Mouse (Mus musculus) lung, embryonic 14.5 days (tissue): ENCODE measurements around the gene Akap7. TPM values are rescaled to one million over a fixed set of nuclear protein-coding genes. Genes with fewer than 3 reads are reported as not detected.

Experiments
- ATAC-seq: fragments of 200-750 bp; cut with Nextera tagmentation; 2 replicates; pipeline ENCODE4 v1.8.0; 2017; ENCODE audit warnings: mild to moderate bottlenecking, moderate TSS enrichment, moderate library complexity; ENCODE audit not compliant: insufficient read depth
- DNase-seq: peaks from one replicate; pipeline ENCODE4 v3.0.0-alpha.2; 2015
- H3K27ac ChIP-seq: fragments of 300-500 bp; sonication (generic); 2 replicates; pipeline ENCODE4 v1.5.1; 2014; ENCODE audit warnings: low read depth, mild to moderate bottlenecking, moderate library complexity
- H3K27me3 ChIP-seq: fragments of 300-500 bp; sonication (generic); 2 replicates; pipeline ENCODE4 v1.6.1; 2014; ENCODE audit warnings: low read length, control low read depth; ENCODE audit not compliant: insufficient read depth
- H3K36me3 ChIP-seq: fragments of 300-500 bp; sonication (generic); 2 replicates; pipeline ENCODE4 v1.6.1; 2014; ENCODE audit warnings: control low read depth; ENCODE audit not compliant: insufficient read depth
- H3K4me1 ChIP-seq: fragments of 300-500 bp; sonication (generic); 2 replicates; pipeline ENCODE4 v1.6.1; 2014; ENCODE audit warnings: antibody characterized with exemption, control low read depth; ENCODE audit not compliant: insufficient read depth
- H3K4me2 ChIP-seq: fragments of 300-500 bp; sonication (generic); 2 replicates; pipeline ENCODE4 v1.6.1; 2014; ENCODE audit warnings: mild to moderate bottlenecking
- H3K4me3 ChIP-seq: fragments of 300-500 bp; sonication (generic); 2 replicates; pipeline ENCODE4 v1.5.1; 2014; ENCODE audit warnings: low read depth, low read length
- H3K9ac ChIP-seq: fragments of 300-500 bp; sonication (generic); 2 replicates; pipeline ENCODE4 v1.6.1; 2014
- H3K9me3 ChIP-seq: fragments of 300-500 bp; sonication (generic); 2 replicates; pipeline ENCODE4 v1.6.1; 2016; ENCODE audit warnings: low read depth, low read length, control low read depth
- CTCF ChIP-seq: IDR thresholded peaks from 2 replicates; pipeline ENCODE4 v1.5.1; 2016; ENCODE audit warnings: antibody characterized with exemption, low read depth
- WGBS: fragments of 180-500 bp; shearing (Covaris S2); extraction: QIAGEN DNeasy Blood & Tissue Kit; methylation state at CpG from one replicate; pipeline ENCODE4 v1.1.7; 2014; 5-methylcytosine and 5-hydroxymethylcytosine counted together
- polyA plus RNA-seq: library from polyadenylated mRNA; unstranded; fragments of >200 nt; fragmentation: Nextera tagmentation; extraction: Ambion mirVana; gene quantifications from 2 replicates; pipeline ENCODE4 v1.2.1, GENCODE M21; 2014

Akap7 gene
- polyA plus RNA-seq, 1 experiment from 2014 or later = 27.7 TPM

DNA sequence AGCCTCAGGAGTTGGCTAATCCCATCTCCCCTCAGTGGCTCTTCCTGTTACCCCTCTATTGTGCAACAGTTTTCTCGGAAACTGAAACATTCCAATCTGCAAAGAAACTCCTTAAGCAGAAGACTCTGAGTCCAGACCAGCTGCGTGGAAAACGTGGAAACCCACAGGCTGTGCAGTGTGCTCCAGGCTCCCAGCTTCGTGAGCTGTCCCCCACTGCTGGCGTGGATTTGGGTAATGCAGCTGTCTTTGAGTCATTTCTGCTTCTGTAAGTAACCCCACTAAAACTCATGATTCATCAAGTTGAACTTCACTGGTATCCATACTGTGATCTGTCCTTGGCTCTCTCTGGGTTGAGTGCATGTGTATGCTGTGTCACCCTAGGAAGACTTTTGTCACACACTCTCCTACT lies 179.2 kb downstream of the Akap7 start:
- H3K9ac ChIP-seq = no peak overlapping the region
- no peaks in the 10 kb centered on the region for H3K9me3 ChIP-seq
- no peaks in the 10 kb centered on the region for H3K36me3 ChIP-seq
- DNase-seq = peak; percentile 48
- H3K27me3 ChIP-seq = no peaks in the 10 kb centered on the region
- H3K27ac ChIP-seq = no peak overlapping the region
- TF ChIP-seq CTCF = no peak
- 50% methylated on average over 5 of the region's 5 CpGs for WGBS
- peaks cover 3% of the 10 kb centered on the region; the same call in 1 of the 2 replicates for H3K4me1 ChIP-seq
- H3K4me3 ChIP-seq = no peak overlapping the region
- no peak overlapping the region for H3K4me2 ChIP-seq
- no peak; the same call in 1 of the 2 replicates for ATAC-seq

DNA sequence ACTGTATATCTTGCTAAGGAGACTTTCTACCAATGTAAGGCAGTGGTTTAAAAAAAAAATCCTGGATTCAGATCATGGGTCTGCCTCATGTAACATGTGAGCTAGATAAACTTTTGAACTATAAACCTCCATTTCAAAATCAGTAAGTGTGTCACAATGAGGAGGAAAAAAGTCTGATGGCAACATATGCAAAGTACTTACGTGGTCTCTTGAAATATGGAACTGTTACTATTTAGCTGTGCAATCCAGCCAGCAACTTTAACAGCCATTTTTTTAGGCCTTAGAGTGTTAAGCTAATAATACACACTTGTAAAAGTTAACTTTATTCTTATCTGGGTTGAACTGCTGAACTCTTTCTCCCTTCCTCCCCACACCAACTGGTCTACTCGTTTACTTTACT lies 181.6 kb downstream of the Akap7 start:
- 47% methylated on average over 2 of the region's 2 CpGs for WGBS
- Histone ChIP-seq H3K9me3 (no peaks in the 10 kb centered on the region), H3K27ac (no peak overlapping the region), H3K9ac (no peak overlapping the region), H3K4me2 (no peak overlapping the region), H3K4me3 (no peak overlapping the region), H3K36me3 (no peaks in the 10 kb centered on the region), H3K27me3 (no peaks in the 10 kb centered on the region), H3K4me1 (peaks cover 3% of the 10 kb centered on the region; the same call in 1 of the 2 replicates)
- DNase-seq (no peak), ATAC-seq (no peak)
- no peak for TF ChIP-seq CTCF

DNA sequence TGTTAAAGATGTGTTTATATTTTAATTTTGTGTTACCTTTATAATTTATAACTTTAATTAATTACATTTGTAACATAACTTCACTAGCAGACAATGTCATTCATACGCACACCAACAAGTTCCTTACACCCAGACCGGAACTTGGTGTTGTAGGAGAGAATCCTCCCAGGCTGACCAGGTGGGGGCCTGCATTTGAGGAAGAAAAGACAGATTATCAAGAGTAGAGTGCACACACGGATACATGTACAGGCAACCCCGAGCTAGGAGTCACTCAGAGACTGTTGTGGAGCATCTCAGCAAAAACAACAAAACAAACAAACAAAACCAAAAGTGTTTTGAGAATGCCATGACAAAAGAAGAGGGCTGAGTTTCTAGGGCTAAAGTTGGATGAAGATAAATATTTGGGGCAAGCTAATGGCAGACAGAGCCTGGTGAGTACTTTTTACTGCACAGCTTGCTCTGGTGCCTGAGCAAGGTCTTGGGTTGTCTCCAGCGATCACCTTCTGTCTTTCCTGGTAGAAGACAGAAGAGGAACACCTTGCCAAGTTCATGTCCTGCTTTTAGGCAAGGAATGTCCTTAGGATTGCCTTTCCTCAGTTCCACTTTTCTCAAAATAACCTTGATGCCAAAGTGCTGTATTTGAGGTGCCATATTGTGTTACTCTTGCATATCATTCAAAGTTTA lies 186.7 kb downstream of the Akap7 start:
- 0 out of 2 replicates have a peak, but pooled peaks cover 5% of the 10 kb centered on the region for H3K4me1 ChIP-seq
- WGBS = 78% methylated on average over 5 of the region's 5 CpGs
- no peak for TF ChIP-seq CTCF
- H3K27me3 ChIP-seq = no peaks in the 10 kb centered on the region
- H3K36me3 ChIP-seq = no peaks in the 10 kb centered on the region
- H3K9me3 ChIP-seq = no peaks in the 10 kb centered on the region
- no peak overlapping the region for H3K4me3 ChIP-seq
- ATAC-seq = no peak
- DNase-seq = no peak
- no peak overlapping the region for H3K9ac ChIP-seq
- no peak overlapping the region for H3K4me2 ChIP-seq
- no peak overlapping the region for H3K27ac ChIP-seq

Other genes with a start within 250 kb of the Akap7 start
- 104 and 105 TPM in 2 replicates for gene Epb41l2, start 51.9 kb upstream of the Akap7 start, polyA plus RNA-seq
- not detected in 2 replicates for gene Smlr1, start 228.4 kb upstream of the Akap7 start, polyA plus RNA-seq